Mouse (Mus musculus) thymus, adult 2 months (tissue): ENCODE results near the gene Gpc6. TPM values are rescaled to one million over a fixed set of nuclear protein-coding genes. Genes with fewer than 3 reads are reported as not detected.

Source experiments
- DNase-seq: peaks from one replicate; pipeline ENCODE4 v3.0.0; 2021
- H3K27ac ChIP-seq: fragments of 200-500 bp; 2 replicates; pipeline ENCODE4 v1.5.1; 2012; ENCODE audit warnings: low read length, control low read depth; ENCODE audit not compliant: control insufficient read depth, insufficient read depth
- H3K27me3 ChIP-seq: fragments of 200-500 bp; 2 replicates; pipeline ENCODE4 v1.6.1; 2012; ENCODE audit warnings: mild to moderate bottlenecking, low read length, moderate library complexity, mixed read lengths; ENCODE audit not compliant: control insufficient read depth, insufficient read depth
- H3K36me3 ChIP-seq: fragments of 200-500 bp; 2 replicates; pipeline ENCODE4 v1.6.1; 2012; ENCODE audit warnings: mild to moderate bottlenecking, low read length, moderate library complexity; ENCODE audit not compliant: control insufficient read depth, insufficient read depth
- H3K4me1 ChIP-seq: fragments of 200-500 bp; replicated peaks from 2 replicates; pipeline ENCODE4 v1.6.1; 2012; ENCODE audit warnings: low read length; ENCODE audit not compliant: control insufficient read depth, insufficient read depth
- H3K4me3 ChIP-seq: fragments of 200-500 bp; 2 replicates; pipeline ENCODE4 v1.5.1; 2012; ENCODE audit warnings: mild to moderate bottlenecking, low read length, control low read depth, moderate library complexity; ENCODE audit not compliant: control insufficient read depth, insufficient read depth
- CTCF ChIP-seq: fragments of 200-500 bp; IDR thresholded peaks from 2 replicates; pipeline ENCODE4 v1.5.1; 2012; ENCODE audit warnings: mild to moderate bottlenecking, control low read depth, low read length, moderate library complexity, borderline replicate concordance; ENCODE audit not compliant: control insufficient read depth, poor library complexity, insufficient read depth; ENCODE audit errors: extremely low read depth
- POLR2A ChIP-seq: fragments of 200-500 bp; IDR thresholded peaks from 2 replicates; pipeline ENCODE4 v1.6.1; 2012; ENCODE audit warnings: mild to moderate bottlenecking, low read length, control low read depth, moderate library complexity; ENCODE audit not compliant: control insufficient read depth, poor library complexity, insufficient read depth; ENCODE audit errors: extremely low read depth
- WGBS: fragments of 180-500 bp; shearing (Covaris S2); methylation state at CpG from one replicate; pipeline ENCODE4 v1.1.7; 2018; 5-methylcytosine and 5-hydroxymethylcytosine counted together
- polyA plus RNA-seq: library from polyadenylated mRNA; depleted of rRNA; stranded (reverse); fragments of >200 nt; gene quantifications from 2 replicates; pipeline ENCODE4 v1.2.3, GENCODE M21; 2012

The Gpc6 gene
- polyA plus RNA-seq, 1 experiment = 1.5 TPM

- Histone ChIP-seq H3K4me1 (no peaks in the 10 kb centered on the region), H3K4me3 (no peak overlapping the region), H3K27ac (no peak overlapping the region), H3K36me3 (no peaks in the 10 kb centered on the region), H3K27me3 (no peaks in the 10 kb centered on the region)
- TF ChIP-seq POLR2A (no peak), CTCF (no peak)
- no peak for DNase-seq
- 84% methylated on average over 4 of the region's 4 CpGs for WGBS
Measured at GRCm38 (mm10) chr14:117499354-117499753, 574.2 kb downstream of the Gpc6 start.

GRCm38 (mm10) chr14:117514829-117515228 is 589.7 kb downstream of the Gpc6 start:
- no peak for DNase-seq
- Histone ChIP-seq H3K36me3 (no peaks in the 10 kb centered on the region), H3K27ac (no peak overlapping the region), H3K4me1 (no peaks in the 10 kb centered on the region), H3K4me3 (no peak overlapping the region), H3K27me3 (no peaks in the 10 kb centered on the region)
- TF ChIP-seq POLR2A (no peak), CTCF (no peak)
- WGBS = 96% methylated on average over 2 of the region's 2 CpGs

- no peak for DNase-seq
- Histone ChIP-seq H3K27me3 (no peaks in the 10 kb centered on the region), H3K4me3 (no peak overlapping the region), H3K4me1 (no peaks in the 10 kb centered on the region), H3K27ac (no peak overlapping the region), H3K36me3 (no peaks in the 10 kb centered on the region)
- 79% methylated on average over 8 of the region's 8 CpGs for WGBS
- no peak for TF ChIP-seq POLR2A
- TF ChIP-seq CTCF = no peak
Measured at GRCm38 (mm10) chr14:117519574-117519973, 594.5 kb downstream of the Gpc6 start.

- 90% methylated on average over 2 of the region's 2 CpGs for WGBS
- Histone ChIP-seq H3K27ac (no peak overlapping the region), H3K36me3 (no peaks in the 10 kb centered on the region), H3K27me3 (no peaks in the 10 kb centered on the region), H3K4me3 (no peak overlapping the region), H3K4me1 (no peaks in the 10 kb centered on the region)
- TF ChIP-seq POLR2A (no peak), CTCF (no peak)
- no peak for DNase-seq
Measured at GRCm38 (mm10) chr14:117520706-117521105, 595.6 kb downstream of the Gpc6 start.

GRCm38 (mm10) chr14:117525133-117525532 is 600.0 kb downstream of the Gpc6 start:
- no peak overlapping the region for H3K27ac ChIP-seq
- no peak overlapping the region for H3K4me3 ChIP-seq
- H3K27me3 ChIP-seq = no peaks in the 10 kb centered on the region
- H3K4me1 ChIP-seq = no peaks in the 10 kb centered on the region
- TF ChIP-seq POLR2A = no peak
- no peak for TF ChIP-seq CTCF
- H3K36me3 ChIP-seq = no peaks in the 10 kb centered on the region
- DNase-seq = no peak
- 90% methylated on average over 6 of the region's 6 CpGs for WGBS

GRCm38 (mm10) chr14:117527053-117527452 is 601.9 kb downstream of the Gpc6 start:
- DNase-seq = no peak
- H3K36me3 ChIP-seq = no peaks in the 10 kb centered on the region
- TF ChIP-seq CTCF (no peak), POLR2A (no peak)
- no peaks in the 10 kb centered on the region for H3K4me1 ChIP-seq
- H3K27ac ChIP-seq = no peak overlapping the region
- no peaks in the 10 kb centered on the region for H3K27me3 ChIP-seq
- H3K4me3 ChIP-seq = no peak overlapping the region
- WGBS = 96% methylated on average over 7 of the region's 7 CpGs

- no peak overlapping the region for H3K4me3 ChIP-seq
- WGBS = 87% methylated on average over 3 of the region's 3 CpGs
- TF ChIP-seq POLR2A (no peak), CTCF (no peak)
- DNase-seq = no peak
- no peak overlapping the region for H3K27ac ChIP-seq
- H3K36me3 ChIP-seq = no peaks in the 10 kb centered on the region
- H3K4me1 ChIP-seq = no peaks in the 10 kb centered on the region
- H3K27me3 ChIP-seq = no peaks in the 10 kb centered on the region
Measured at GRCm38 (mm10) chr14:117529439-117529838, 604.3 kb downstream of the Gpc6 start.
